Comparison of ENCODE assay signal across 30 mouse cellular contexts in genomic region chr6:85562374-85562773, GRCm38 (mm10). TPM values are rescaled to one million over a fixed set of nuclear protein-coding genes. Genes with fewer than 3 reads are reported as not detected.
A peak's percentile ranks its signal among the peaks of the same experiment; 100 is the strongest.
DNase-seq lines count a peak whose midpoint lies in the region; ATAC-seq and TF ChIP-seq lines count a peak whose summit lies in the region.
"Had no signal": no experiment of that assay in that cellular context is flagged by ENCODE, and none has a peak within 500 bp of the region (broad histone marks: within the 10 kb centered on the region; RNA-seq: fewer than 3 reads in every experiment).

No protein-coding gene starts in this region.

- H3K36me3 ChIP-seq in kidney, adult 2 months (ENCODE audit: control insufficient read depth, insufficient read depth, low read length) = no peaks in the 10 kb centered on the region
- no peaks in the 10 kb centered on the region for H3K36me3 ChIP-seq in kidney, embryonic 16.5 days (ENCODE audit: insufficient read depth, low read length)
- H3K36me3 ChIP-seq in lung, postnatal 0 days (ENCODE audit: insufficient read depth, low read length) = no peaks in the 10 kb centered on the region
- H3K36me3 ChIP-seq in ES-Bruce4 (ENCODE audit: control insufficient read depth, insufficient read depth, low read length, poor library complexity, severe bottlenecking) = no peaks in the 10 kb centered on the region
- no peaks in the 10 kb centered on the region for H3K36me3 ChIP-seq in forebrain, embryonic 14.5 days (ENCODE audit: control insufficient read depth, insufficient read depth, low read length)
- H3K36me3 ChIP-seq: embryonic facial prominence, embryonic 13.5 days; forebrain, embryonic 10.5 days; hindbrain, embryonic 10.5 days; kidney, embryonic 15.5 days; neural tube, embryonic 13.5 days had no signal

- no peak for TF ChIP-seq EP300 in lung, postnatal 0 days (IDR thresholded peaks at IDR 0.05)
- no peak for TF ChIP-seq EP300 in ES-Bruce4 (IDR thresholded peaks at IDR 0.05; ENCODE audit: insufficient read depth, low read depth, low read length)

- no peak for ATAC-seq in kidney, embryonic 16.5 days (ENCODE audit: low FRiP score, low TSS enrichment)
- no peak for ATAC-seq in lung, postnatal 0 days
- ATAC-seq in forebrain, embryonic 14.5 days = no peak
- ATAC-seq: forebrain, embryonic 16.5 days; hindbrain, embryonic 16.5 days; intestine, embryonic 16.5 days had no signal

- no peak overlapping the region for H3K9ac ChIP-seq in kidney, embryonic 16.5 days (replicated peaks; ENCODE audit: low read length)
- no peak overlapping the region for H3K9ac ChIP-seq in lung, postnatal 0 days (replicated peaks; ENCODE audit: low read depth)
- no peak overlapping the region for H3K9ac ChIP-seq in ES-Bruce4 (ENCODE audit: low read depth, poor library complexity, severe bottlenecking)
- no peak overlapping the region for H3K9ac ChIP-seq in forebrain, embryonic 14.5 days (ENCODE audit: low read length)
- H3K9ac ChIP-seq: embryonic facial prominence, embryonic 13.5 days; kidney, embryonic 15.5 days; neural tube, embryonic 13.5 days had no signal

- no peaks in the 10 kb centered on the region for H3K9me3 ChIP-seq in kidney, embryonic 16.5 days (ENCODE audit: low read length)
- no peaks in the 10 kb centered on the region for H3K9me3 ChIP-seq in lung, postnatal 0 days (ENCODE audit: low read length)
- H3K9me3 ChIP-seq in ES-Bruce4 (replicated peaks; ENCODE audit: control insufficient read depth, insufficient read depth, low read length, poor library complexity, severe bottlenecking) = no peaks in the 10 kb centered on the region
- no peaks in the 10 kb centered on the region for H3K9me3 ChIP-seq in forebrain, embryonic 14.5 days (replicated peaks; ENCODE audit: control insufficient read depth, low read length)
- H3K9me3 ChIP-seq: embryonic facial prominence, embryonic 13.5 days; forebrain, embryonic 10.5 days; hindbrain, embryonic 10.5 days; kidney, embryonic 15.5 days; neural tube, embryonic 13.5 days had no signal

- H3K4me1 ChIP-seq in kidney, adult 2 months (ENCODE audit: control insufficient read depth, insufficient read depth, low read length) = no peaks in the 10 kb centered on the region
- no peaks in the 10 kb centered on the region for H3K4me1 ChIP-seq in kidney, embryonic 16.5 days (ENCODE audit: insufficient read depth, low read length)
- H3K4me1 ChIP-seq in lung, postnatal 0 days (ENCODE audit: insufficient read depth, low read depth, low read length) = no peaks in the 10 kb centered on the region
- no peaks in the 10 kb centered on the region for H3K4me1 ChIP-seq in ES-Bruce4 (ENCODE audit: control insufficient read depth, insufficient read depth, low read length)
- H3K4me1 ChIP-seq in forebrain, embryonic 14.5 days (ENCODE audit: control insufficient read depth, insufficient read depth, low read length) = no peaks in the 10 kb centered on the region
- H3K4me1 ChIP-seq: embryonic facial prominence, embryonic 13.5 days; forebrain, embryonic 10.5 days; hindbrain, embryonic 10.5 days; kidney, embryonic 15.5 days; neural tube, embryonic 13.5 days had no signal

- H3K4me3 ChIP-seq in kidney, adult 2 months (ENCODE audit: insufficient read depth, low read depth, low read length) = no peak overlapping the region
- H3K4me3 ChIP-seq in kidney, embryonic 16.5 days (ENCODE audit: low read length) = no peak overlapping the region
- H3K4me3 ChIP-seq in lung, postnatal 0 days (ENCODE audit: low read depth, low read length) = no peak overlapping the region
- H3K4me3 ChIP-seq in ES-Bruce4 (ENCODE audit: low read depth, low read length) = no peak overlapping the region
- H3K4me3 ChIP-seq in forebrain, embryonic 14.5 days (ENCODE audit: low read depth, low read length) = no peak overlapping the region
- H3K4me3 ChIP-seq: embryonic facial prominence, embryonic 13.5 days; forebrain, embryonic 10.5 days; hindbrain, embryonic 10.5 days; kidney, embryonic 15.5 days; neural tube, embryonic 13.5 days had no signal

- no peak overlapping the region for H3K4me2 ChIP-seq in kidney, embryonic 16.5 days (replicated peaks; ENCODE audit: low read depth, low read length)
- no peak overlapping the region for H3K4me2 ChIP-seq in lung, postnatal 0 days (replicated peaks; ENCODE audit: low read depth, low read length)
- no peak overlapping the region for H3K4me2 ChIP-seq in forebrain, embryonic 14.5 days (ENCODE audit: low read length)
- H3K4me2 ChIP-seq: embryonic facial prominence, embryonic 13.5 days; kidney, embryonic 15.5 days; midbrain, embryonic 11.5 days; neural tube, embryonic 13.5 days had no signal

- no peak for TF ChIP-seq POLR2A in kidney, adult 2 months (IDR thresholded peaks at IDR 0.05; ENCODE audit: low read depth, low read length)
- no peak for TF ChIP-seq POLR2A in ES-Bruce4 (IDR thresholded peaks at IDR 0.05; ENCODE audit: insufficient read depth, low read length)

- 27% methylated on average over 1 of the region's 1 CpGs for WGBS in kidney, adult 2 months
- 47% methylated on average over 1 of the region's 1 CpGs for WGBS in kidney, embryonic 16.5 days
- 3% methylated on average over 1 of the region's 1 CpGs for WGBS in lung, postnatal 0 days
- WGBS in forebrain, embryonic 14.5 days = 27% methylated on average over 1 of the region's 1 CpGs

- H3K27ac ChIP-seq in kidney, adult 2 months (ENCODE audit: insufficient read depth, low read depth, low read length) = no peak overlapping the region
- no peak overlapping the region for H3K27ac ChIP-seq in kidney, embryonic 16.5 days (ENCODE audit: low read length)
- no peak overlapping the region for H3K27ac ChIP-seq in lung, postnatal 0 days (ENCODE audit: low read length)
- no peak overlapping the region for H3K27ac ChIP-seq in ES-Bruce4 (ENCODE audit: insufficient read depth, low read length)
- H3K27ac ChIP-seq in forebrain, embryonic 14.5 days (ENCODE audit: low read depth, low read length) = no peak overlapping the region
- H3K27ac ChIP-seq: embryonic facial prominence, embryonic 13.5 days; forebrain, embryonic 10.5 days; hindbrain, embryonic 10.5 days; kidney, embryonic 15.5 days; neural tube, embryonic 13.5 days had no signal

- DNase-seq in kidney, adult 2 months = no peak
- DNase-seq in lung, postnatal 0 days (ENCODE audit: low spot score) = no peak
- no peak for DNase-seq in lung, postnatal 14 days
- peak; percentile 23 for DNase-seq in R1 (ENCODE audit: low read depth, low spot score)
- no peak for DNase-seq in lung, postnatal 10 days
- no peak for DNase-seq in forebrain, embryonic 14.5 days (ENCODE audit: low spot score)
- DNase-seq: adrenal gland, postnatal 10 days; cerebellum, adult 11 months; cerebellum, adult 9-11 months; heart, postnatal 14 days; kidney, postnatal 36 days; layer of hippocampus, postnatal 36 days; liver; lung, adult 18-20 months; thymus, postnatal 14 days had no signal

- no peaks in the 10 kb centered on the region for H3K27me3 ChIP-seq in kidney, adult 2 months (replicated peaks; ENCODE audit: control insufficient read depth, insufficient read depth, low read length)
- no peaks in the 10 kb centered on the region for H3K27me3 ChIP-seq in kidney, embryonic 16.5 days (ENCODE audit: insufficient read depth, low read length)
- H3K27me3 ChIP-seq in lung, postnatal 0 days (replicated peaks; ENCODE audit: insufficient read depth, low read length) = no peaks in the 10 kb centered on the region
- H3K27me3 ChIP-seq in ES-Bruce4 (ENCODE audit: control insufficient read depth, insufficient read depth, low read length, poor library complexity, severe bottlenecking) = no peaks in the 10 kb centered on the region
- H3K27me3 ChIP-seq in forebrain, embryonic 14.5 days (replicated peaks; ENCODE audit: control insufficient read depth, insufficient read depth, low read length) = no peaks in the 10 kb centered on the region
- H3K27me3 ChIP-seq: embryonic facial prominence, embryonic 13.5 days; kidney, embryonic 15.5 days; neural tube, embryonic 13.5 days had no signal

- TF ChIP-seq CTCF in kidney, adult 2 months (conservative IDR thresholded peaks at IDR 0.05; ENCODE audit: insufficient read depth, insufficient read length, low read depth, low read length) = 0 out of 2 replicates have a peak, but pooled peaks have one; percentile 10
- peak; percentile 6; the same call in 1 of the 2 replicates for TF ChIP-seq CTCF in lung, postnatal 0 days (IDR thresholded peaks at IDR 0.05)
- TF ChIP-seq CTCF in ES-Bruce4 (IDR thresholded peaks at IDR 0.05; ENCODE audit: low read depth, low read length) = peak; percentile 33

RNA-seq across cellular contexts. Expression of gene Alms1, which starts 25.0 kb away (rescaled TPM):
- polyA plus RNA-seq in kidney, adult 2 months (2012; rRNA removed) = 0.63 and 0.68 TPM in 2 replicates
- polyA plus RNA-seq in kidney, embryonic 16.5 days (2015; fragmentation: Nextera tagmentation; extraction: Ambion mirVana) = 3.8 and 5.7 TPM in 2 replicates
- 1.2 and 1.5 TPM in 2 replicates for polyA plus RNA-seq in lung, postnatal 0 days (2015; fragmentation: Nextera tagmentation; extraction: Ambion mirVana)
- polyA plus RNA-seq in ES-Bruce4 (2011; ENCODE audit: insufficient read depth, insufficient read length, low read depth, missing spikeins) = 19.2 and 21.0 TPM in 2 replicates
- polyA plus RNA-seq in forebrain, embryonic 14.5 days (2014; fragmentation: Nextera tagmentation; extraction: Ambion mirVana) = 3.8 and 4.3 TPM in 2 replicates

RNA-seq across cellular contexts. Expression of gene Egr4, which starts 49.0 kb away (rescaled TPM):
- not detected in 2 replicates for polyA plus RNA-seq in kidney, adult 2 months (2012; rRNA removed)
- polyA plus RNA-seq in kidney, embryonic 16.5 days (2015; fragmentation: Nextera tagmentation; extraction: Ambion mirVana) = 0.07 TPM in 1 of 2 replicates, not detected in the other
- polyA plus RNA-seq in lung, postnatal 0 days (2015; fragmentation: Nextera tagmentation; extraction: Ambion mirVana) = not detected in 2 replicates
- polyA plus RNA-seq in ES-Bruce4 (2011; ENCODE audit: insufficient read depth, insufficient read length, low read depth, missing spikeins) = not detected in 2 replicates
- not detected in 2 replicates for polyA plus RNA-seq in forebrain, embryonic 14.5 days (2014; fragmentation: Nextera tagmentation; extraction: Ambion mirVana)
- polyA plus RNA-seq: C2C12; embryonic facial prominence, embryonic 13.5 days; forebrain, embryonic 10.5 days; heart, embryonic 14.5 days; hindbrain, embryonic 10.5 days; hindbrain, embryonic 16.5 days; intestine, embryonic 16.5 days; kidney, embryonic 15.5 days; limb, embryonic 11.5 days; midbrain, embryonic 11.5 days; neural tube, embryonic 13.5 days; urinary bladder, adult 2 months had no signal

RNA-seq across cellular contexts. Expression of gene Fbxo41, which starts 59.6 kb away (rescaled TPM):
- 0.07 and 0.08 TPM in 2 replicates for polyA plus RNA-seq in kidney, adult 2 months (2012; rRNA removed)
- polyA plus RNA-seq in kidney, embryonic 16.5 days (2015; fragmentation: Nextera tagmentation; extraction: Ambion mirVana) = 0.08 and 0.09 TPM in 2 replicates
- 0.02 TPM in 1 of 2 replicates, not detected in the other for polyA plus RNA-seq in lung, postnatal 0 days (2015; fragmentation: Nextera tagmentation; extraction: Ambion mirVana)
- 0.24 and 0.43 TPM in 2 replicates for polyA plus RNA-seq in ES-Bruce4 (2011; ENCODE audit: insufficient read depth, insufficient read length, low read depth, missing spikeins)
- 4.7 and 5.4 TPM in 2 replicates for polyA plus RNA-seq in forebrain, embryonic 14.5 days (2014; fragmentation: Nextera tagmentation; extraction: Ambion mirVana)
- polyA plus RNA-seq: heart, embryonic 14.5 days had no signal
